Mouse (Mus musculus) heart, postnatal 0 days (tissue): Measurements from ENCODE around the gene Nmi.

Experiments
- CTCF ChIP-seq: IDR thresholded peaks from 2 replicates; pipeline ENCODE4 v1.5.1; 2016; ENCODE audit warnings: antibody characterized with exemption, control low read depth, low read depth
- EP300 ChIP-seq: IDR thresholded peaks from 2 replicates; pipeline ENCODE4 v1.6.1; 2016; ENCODE audit warnings: antibody characterized with exemption, low read depth

DNA sequence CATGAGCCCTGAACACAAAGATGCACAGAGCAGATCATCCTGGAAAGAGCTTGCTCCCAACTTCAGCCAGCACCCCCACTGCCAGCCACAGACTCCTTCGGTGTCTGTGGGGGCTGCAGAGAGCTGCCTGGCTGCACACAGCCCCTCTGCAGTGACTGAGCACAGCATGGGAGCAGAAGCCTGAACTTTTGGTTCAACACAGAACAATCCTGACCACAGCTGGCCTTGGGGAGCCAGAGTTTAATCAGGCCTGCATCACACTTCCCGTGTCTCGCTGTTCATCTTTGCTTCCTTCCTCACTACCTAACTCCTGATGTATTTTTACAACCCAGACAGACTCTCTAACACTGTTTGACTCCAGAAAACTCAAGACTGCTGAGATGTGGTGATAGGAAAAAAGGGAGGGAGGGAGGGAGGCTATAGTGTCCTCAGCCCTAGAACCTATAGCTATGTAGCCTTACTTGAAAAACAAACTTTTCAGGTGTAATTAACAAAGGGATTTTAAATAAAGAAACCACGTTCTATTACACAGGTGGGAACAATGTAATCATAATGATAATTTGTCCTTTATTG lies 65.7 kb downstream of the Nmi start:
- TF ChIP-seq CTCF: no peak
- no peak for TF ChIP-seq EP300
